Mouse (Mus musculus) lung, postnatal 0 days (tissue): ENCODE data around the gene Adamts20.

Experiments
- CTCF ChIP-seq: IDR thresholded peaks from 2 replicates; pipeline ENCODE4 v1.5.1; 2016; ENCODE audit warnings: antibody characterized with exemption, mild to moderate bottlenecking
- EP300 ChIP-seq: IDR thresholded peaks from 2 replicates; pipeline ENCODE4 v1.6.1; 2016; ENCODE audit warnings: antibody characterized with exemption, mild to moderate bottlenecking, control low read depth

DNA sequence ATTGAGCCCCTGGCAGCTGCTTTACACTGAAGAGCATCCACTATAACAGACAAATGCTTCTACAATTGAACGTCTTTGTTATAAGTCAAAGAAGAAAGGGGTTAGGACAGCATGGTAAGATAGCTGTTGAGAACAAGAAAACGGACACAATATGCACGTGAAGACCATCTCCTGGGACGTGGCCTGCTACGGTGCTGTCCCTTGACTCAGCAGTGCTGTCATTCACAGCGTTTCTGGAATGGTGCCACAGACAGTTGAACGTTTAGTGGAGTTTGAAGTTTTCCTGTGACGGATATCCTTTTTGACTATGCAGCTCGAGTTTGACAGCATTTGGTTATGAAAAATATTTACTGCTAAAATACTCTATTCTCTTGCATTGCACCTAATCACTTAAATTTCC lies 157.3 kb downstream of the Adamts20 start:
- TF ChIP-seq CTCF (no peak), EP300 (no peak)
